Mouse (Mus musculus) embryo, embryonic 9.5 days (tissue): ENCODE data around the gene Gm49396.

Source experiments
- DNase-seq: peaks from one replicate; pipeline ENCODE4 v3.0.0-alpha.2; 2017; ENCODE audit errors: extremely low spot score

Gene Gm49396

GRCm38 (mm10) chr7:30586455-30587020, 23.4 kb downstream of the Gm49396 start:
- DNase-seq, result no peak

DNA sequence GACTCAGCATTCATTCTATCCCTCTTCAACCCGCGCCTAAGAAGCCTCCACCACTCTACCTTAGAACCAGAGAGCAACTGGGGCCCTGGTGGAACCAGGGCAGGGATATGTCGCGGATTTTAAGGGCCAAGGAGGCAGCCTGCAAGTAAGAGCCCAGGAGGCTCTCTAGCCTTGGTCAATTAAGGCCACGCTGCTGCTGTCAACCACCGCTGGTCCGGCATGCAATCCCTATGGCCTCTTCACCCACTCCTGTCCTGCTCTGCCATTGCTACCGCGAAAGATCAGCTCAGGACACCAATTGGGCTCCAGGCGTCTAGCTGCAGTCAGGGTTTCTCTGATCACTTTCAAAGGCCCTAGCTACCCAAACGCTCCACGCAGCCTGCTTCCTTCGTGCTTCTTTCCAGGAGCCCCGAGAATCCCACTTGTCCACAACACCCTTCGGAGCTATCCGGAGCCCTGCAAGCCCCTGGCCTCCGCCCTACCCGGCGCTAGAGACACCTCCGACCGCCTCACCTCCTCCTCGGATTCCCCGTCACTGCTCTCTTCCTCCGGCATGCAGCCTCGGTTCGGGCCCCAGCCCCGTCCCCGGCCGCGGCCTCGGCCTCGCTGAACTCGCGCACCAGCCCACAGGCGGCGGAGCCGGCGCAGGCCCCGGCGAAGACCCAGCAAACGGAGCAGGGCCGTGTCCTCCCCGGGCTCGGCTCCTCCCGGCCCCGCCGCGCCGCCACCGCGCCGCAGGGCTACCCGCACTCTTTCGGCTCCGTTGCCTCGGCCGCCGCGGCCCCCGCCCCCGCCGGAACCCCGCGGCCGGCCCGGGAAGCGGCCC, 24.9 kb downstream of the Gm49396 start:
- peak; percentile 64 for DNase-seq

- DNase-seq, result peak; percentile 96
These were observed 25.7 kb downstream of the Gm49396 start, which contains the start of gene Kmt2b for GRCm38 (mm10) chr7:30588676-30589434. Gene Kmt2b (minus strand): TSS chr7:30588726.

GRCm38 (mm10) chr7:30589435-30590301, 26.5 kb downstream of the Gm49396 start:
- peak; percentile 90 for DNase-seq

DNA sequence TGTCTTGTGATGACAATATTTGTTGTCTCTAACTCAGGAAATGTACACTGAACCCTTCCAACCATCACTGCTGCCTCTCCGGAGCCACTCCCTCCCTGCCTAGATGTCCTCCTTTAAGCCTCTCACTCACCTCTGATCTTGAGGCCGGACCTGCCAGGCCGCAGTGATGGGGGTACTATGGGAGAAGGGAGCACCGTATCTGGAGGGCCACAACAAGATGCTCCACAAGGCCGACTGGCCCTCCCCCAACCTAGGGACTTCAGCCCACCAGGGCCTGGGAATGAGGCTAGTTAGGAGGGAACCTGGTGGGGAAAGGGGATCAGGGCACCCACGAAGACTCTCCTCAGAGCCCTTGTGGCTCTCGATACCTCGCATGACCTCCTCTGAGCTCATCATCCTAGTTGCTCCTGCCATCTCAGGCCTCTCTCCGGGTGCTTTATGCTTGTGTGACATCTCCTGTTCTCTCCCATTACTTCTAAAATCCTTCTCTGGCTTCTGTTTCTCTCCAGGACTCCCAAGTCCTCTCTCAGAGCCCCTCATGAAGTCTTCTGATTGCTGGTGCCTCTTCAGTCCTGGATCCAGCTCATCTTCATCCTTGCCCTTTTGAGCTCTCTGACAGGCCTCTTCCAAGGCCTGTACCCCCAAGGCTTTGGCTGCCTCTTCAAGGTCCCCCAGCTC, 27.9 kb downstream of the Gm49396 start:
- DNase-seq, result no peak

DNA sequence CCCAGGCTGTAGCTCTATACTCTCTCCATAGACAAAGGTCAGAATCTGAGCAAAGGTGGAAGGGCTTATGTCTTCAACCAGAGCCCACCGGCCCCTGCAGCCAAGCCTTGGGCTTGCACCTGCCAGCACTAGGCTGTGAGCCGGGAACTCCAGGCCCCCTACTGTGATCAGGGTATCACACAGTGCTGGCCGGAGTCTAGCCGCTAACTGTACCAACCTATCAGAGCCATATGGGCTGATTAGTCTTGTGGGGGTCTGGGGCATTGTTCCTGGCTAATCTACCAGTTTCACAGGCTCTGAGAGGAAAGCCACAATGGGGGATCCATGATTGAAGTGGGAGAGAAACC, 28.4 kb downstream of the Gm49396 start:
- DNase-seq, result no peak

GRCm38 (mm10) chr7:30592772-30593423, 29.8 kb downstream of the Gm49396 start:
- DNase-seq, result no peak

DNA sequence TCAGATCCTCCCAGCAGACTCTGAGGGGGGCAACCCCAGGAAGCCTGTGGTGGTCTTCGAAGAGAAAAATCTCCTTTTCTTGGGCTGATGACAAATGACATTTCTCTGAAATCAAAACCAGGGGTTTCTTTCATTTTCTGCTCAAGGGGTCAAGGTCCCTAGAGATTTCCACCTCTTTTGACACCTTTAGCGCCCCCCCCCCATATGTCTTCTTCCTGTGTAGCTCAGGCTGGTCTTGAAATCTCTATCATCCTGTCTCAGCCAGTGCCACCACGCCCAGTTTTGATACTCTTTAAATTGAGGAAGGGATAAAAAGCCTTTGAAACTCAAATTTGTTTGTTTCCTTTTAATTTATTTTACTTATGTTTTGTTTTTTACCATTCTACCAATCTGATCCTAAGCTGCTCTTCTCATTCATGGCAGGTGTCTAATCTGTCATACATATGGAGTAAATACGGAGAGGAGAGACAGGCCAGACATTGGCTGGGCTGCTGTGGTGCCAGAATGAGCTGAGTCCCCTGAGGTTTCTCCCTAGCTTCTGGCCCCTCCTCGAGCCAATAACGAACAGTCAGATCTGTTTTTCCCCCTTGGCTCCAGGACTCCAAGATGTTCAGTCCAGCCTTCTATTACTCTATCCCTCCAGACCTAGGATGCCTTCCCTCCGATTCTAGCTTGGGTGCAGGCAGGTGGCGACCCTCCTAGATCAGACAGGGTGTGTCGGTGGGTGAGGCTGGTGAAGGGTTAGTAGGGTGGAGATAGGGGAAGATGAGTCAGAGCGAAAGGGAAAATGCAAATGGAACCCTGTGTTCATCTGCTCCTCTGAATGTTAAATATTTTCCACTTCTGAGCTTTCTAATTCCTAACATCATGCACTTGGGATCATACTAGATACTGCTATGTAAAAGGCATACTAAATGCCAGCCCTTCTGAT, 30.7 kb downstream of the Gm49396 start:
- no peak for DNase-seq

DNA sequence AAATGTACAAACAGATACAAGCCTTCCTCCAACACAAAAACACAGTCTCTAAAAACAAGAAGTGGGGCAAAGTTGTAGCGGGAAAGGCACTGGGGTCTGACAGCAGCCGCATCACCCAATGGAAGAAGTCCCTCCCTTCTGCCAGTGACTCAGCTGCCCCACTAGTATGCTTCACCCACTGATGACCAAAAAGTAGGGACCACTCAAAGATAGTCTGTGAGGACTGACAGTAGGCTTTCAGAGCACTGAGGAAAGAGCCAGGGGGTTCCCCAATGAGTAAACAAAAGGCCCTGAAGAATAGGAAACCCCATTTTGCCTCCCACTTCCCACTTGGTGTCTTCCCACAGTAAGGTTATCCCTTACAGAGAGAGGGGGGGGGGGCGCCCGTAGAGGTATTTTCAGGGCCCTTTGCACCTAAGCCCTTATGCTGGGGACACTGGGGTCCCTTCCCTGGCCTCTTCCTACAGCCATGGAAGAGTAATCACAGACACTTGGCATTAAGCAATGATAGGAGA, 31.4 kb downstream of the Gm49396 start:
- DNase-seq, result no peak

DNA sequence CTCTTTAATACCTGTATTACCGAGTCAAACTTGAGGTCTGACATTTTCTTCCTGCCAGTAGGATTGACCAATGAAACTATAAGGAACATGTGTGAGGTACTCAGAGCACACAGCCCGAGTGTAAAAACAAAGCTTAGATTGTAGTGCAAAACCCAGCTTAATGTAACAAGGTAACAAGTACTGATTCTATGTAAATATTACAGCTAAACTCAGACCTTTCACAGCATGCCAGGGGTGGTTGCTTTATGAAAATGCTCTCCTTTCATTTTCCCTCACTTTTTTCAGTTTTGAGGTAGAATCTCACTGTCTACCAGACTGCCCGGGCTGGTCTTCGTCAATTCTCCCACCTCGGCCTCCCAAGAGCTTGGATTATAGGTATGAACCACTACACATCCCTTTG, 32.9 kb downstream of the Gm49396 start:
- no peak for DNase-seq

DNA sequence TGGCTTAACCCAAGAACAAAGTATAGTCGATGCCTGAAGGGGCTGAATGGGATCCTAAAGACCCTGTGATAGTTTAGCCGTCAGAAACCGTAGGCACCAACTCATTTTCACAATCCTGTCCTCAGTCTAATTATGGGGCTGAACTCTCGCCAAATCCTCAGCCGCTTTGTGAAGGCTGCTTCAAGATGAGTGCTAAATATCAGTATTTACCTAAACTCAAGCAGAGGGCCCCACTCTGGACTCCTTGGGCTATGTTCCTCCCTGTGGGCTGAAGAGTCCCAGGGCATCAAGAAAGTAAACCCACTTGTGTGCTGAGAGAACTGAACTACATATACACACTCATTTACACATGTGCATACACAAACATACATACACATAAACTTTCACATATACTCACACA, 33.7 kb downstream of the Gm49396 start:
- DNase-seq, result no peak

GRCm38 (mm10) chr7:30598786-30599185, 35.6 kb downstream of the Gm49396 start, which contains the start of gene Zbtb32:
Gene Zbtb32 (minus strand): TSS chr7:30598909.
- no peak for DNase-seq

GRCm38 (mm10) chr7:30599933-30600353, 36.8 kb downstream of the Gm49396 start:
- DNase-seq, result peak; percentile 73

DNA sequence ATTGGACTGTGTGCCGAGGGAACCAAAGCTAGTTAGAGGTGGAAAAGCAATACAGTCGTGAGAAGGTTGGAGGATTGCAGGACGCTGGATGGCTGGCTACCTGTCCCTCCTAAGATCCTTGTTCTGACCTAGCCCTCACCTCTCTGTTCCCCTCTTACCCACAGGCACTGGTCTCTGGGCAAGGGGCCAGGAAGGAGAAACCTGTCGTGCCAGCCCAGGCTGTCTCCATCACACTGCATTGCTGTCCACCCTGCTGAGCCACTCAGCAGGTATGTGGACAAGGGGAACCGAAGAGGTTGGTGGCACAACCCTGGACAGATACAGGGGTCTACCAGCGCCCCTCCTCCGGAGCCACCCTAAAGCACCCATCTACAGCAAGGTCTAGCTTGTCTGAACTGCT, 37.5 kb downstream of the Gm49396 start:
- no peak for DNase-seq

DNA sequence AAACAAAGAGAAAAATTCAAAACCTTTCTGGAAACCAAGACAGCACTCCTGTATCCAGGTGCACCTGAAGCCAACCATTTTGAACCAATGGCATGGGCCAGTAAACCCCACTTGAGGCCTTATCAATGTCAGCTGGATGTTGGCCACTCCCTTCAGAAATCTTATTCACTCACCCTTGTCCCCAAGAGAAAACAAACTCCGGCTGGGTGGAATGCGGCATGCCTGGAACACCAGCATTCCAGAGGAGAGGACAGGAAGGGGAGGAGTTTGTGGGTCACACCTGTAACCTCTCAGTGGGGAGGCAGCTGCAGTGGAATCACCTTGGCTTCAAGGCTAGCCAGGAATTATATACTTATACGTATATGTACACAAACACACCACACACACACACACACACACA, 39.4 kb downstream of the Gm49396 start:
- DNase-seq, result peak; percentile 40

- no peak for DNase-seq
These were observed 41.3 kb downstream of the Gm49396 start for GRCm38 (mm10) chr7:30604424-30604823.

DNA sequence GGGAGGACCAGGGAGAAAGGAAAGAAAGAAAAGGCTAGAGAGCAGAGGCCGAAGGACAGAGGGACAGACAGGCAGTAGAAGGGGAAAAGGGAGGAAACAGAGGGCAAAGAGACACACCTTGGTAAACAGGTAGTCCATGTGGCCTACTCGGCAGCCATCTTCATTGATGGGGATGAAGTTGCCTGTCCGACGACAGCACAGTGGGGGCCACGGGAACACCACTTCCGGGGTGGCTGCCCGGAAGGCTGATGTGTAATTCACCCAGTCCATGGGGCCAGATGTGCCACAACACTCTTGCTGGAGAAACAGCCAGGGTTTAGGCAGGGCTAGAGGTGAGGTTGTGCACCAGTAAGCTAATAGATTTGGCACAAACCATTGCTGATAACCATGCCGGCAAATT, 41.8 kb downstream of the Gm49396 start:
- no peak for DNase-seq

DNA sequence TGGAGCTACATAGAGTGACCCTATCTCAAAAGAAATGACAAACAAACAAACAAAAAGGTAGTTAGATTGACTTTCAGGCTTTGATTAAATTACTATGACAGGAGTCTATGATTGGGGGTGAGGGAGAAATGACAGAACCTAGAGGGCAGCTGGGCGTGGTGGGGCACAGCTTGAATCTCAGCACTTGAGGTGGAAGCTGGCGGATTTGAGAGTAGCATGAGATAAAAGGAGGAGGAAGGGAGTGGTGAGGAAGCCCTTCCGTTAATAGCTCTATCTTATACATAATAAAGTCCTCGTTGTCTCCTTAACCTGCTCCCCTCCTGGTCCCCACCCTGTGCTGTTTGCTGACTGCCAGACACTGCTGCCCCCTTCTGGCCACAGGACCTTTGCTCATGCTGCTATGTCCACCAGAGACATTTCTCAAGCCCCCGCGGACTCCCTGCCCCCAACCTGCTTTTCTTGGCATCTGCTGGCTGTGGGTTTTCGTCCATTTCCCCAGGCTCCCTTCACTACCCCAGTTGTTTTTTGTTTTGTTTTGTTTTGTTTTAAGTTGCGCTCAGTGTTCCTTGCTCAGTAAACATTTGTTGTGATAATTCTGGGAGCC, 44.7 kb downstream of the Gm49396 start:
- peak; percentile 61 for DNase-seq

DNA sequence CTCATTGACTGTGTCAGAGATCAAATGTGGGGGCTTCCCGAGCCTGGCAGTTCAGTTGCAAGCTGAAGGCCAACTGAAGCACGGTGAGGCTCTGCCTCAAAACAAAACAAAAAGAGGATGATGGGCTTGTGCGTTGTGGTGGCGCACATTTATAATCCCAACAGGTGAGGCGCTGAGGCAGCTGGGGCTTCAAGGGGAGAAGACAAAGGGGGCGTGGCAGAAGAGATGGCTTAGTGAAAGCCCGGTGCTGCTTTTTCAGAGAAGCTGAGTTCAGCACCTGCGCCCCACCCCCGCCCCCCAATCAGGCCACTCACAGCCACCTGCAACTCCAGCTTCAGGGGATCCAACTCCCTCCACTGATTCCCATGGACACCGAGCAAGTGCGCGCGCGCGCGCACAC, 45.3 kb downstream of the Gm49396 start:
- no peak for DNase-seq
